Mouse (Mus musculus) olfactory bulb, adult 2 months (tissue): Measurements from ENCODE around the gene Iqgap2. TPM values are rescaled to one million over a fixed set of nuclear protein-coding genes. Genes with fewer than 3 reads are reported as not detected.

ENCODE experiments used
- H3K27ac ChIP-seq: fragments of 200-500 bp; 2 replicates; pipeline ENCODE4 v1.5.1; 2012; ENCODE audit warnings: low read depth, low read length; ENCODE audit not compliant: insufficient read depth
- H3K4me1 ChIP-seq: fragments of 200-500 bp; 2 replicates; pipeline ENCODE4 v1.6.1; 2012; ENCODE audit warnings: low read length; ENCODE audit not compliant: control insufficient read depth, insufficient read depth
- H3K4me3 ChIP-seq: fragments of 200-500 bp; 2 replicates; pipeline ENCODE4 v1.5.1; 2012; ENCODE audit warnings: mild to moderate bottlenecking, low read depth, low read length, moderate library complexity; ENCODE audit not compliant: insufficient read depth
- CTCF ChIP-seq: fragments of 200-500 bp; IDR thresholded peaks from 2 replicates; pipeline ENCODE4 v1.5.1; 2012; ENCODE audit warnings: low read depth, mild to moderate bottlenecking, low read length, moderate library complexity; ENCODE audit not compliant: insufficient read depth
- POLR2A ChIP-seq: fragments of 200-500 bp; IDR thresholded peaks from 2 replicates; pipeline ENCODE4 v1.6.1; 2012; ENCODE audit warnings: mild to moderate bottlenecking, low read depth, low read length, moderate library complexity; ENCODE audit not compliant: insufficient read depth
- WGBS: fragments of 180-500 bp; shearing (Covaris S2); methylation state at CpG from one replicate; pipeline ENCODE4 v1.1.7; 2018; 5-methylcytosine and 5-hydroxymethylcytosine counted together
- polyA plus RNA-seq: library from polyadenylated mRNA; stranded (reverse); fragments of >200 nt; gene quantifications from 2 replicates; pipeline ENCODE4 v1.2.4, GENCODE M21; 2012; ENCODE audit warnings: low replicate concordance; ENCODE audit not compliant: missing spikeins, insufficient read depth, insufficient read length

Gene Iqgap2
- polyA plus RNA-seq, 1 experiment, result not detected

GRCm38 (mm10) chr13:95592860-95593259 lies 298.9 kb downstream of the Iqgap2 start:
- Histone ChIP-seq H3K27ac (no peak overlapping the region), H3K4me1 (no peaks in the 10 kb centered on the region), H3K4me3 (no peak overlapping the region)
- no peak for TF ChIP-seq CTCF
- TF ChIP-seq POLR2A, result no peak
- WGBS, result 86% methylated on average over 10 of the region's 10 CpGs

GRCm38 (mm10) chr13:95591606-95592005 lies 300.1 kb downstream of the Iqgap2 start:
- Histone ChIP-seq H3K27ac (no peak overlapping the region), H3K4me3 (no peak overlapping the region), H3K4me1 (no peaks in the 10 kb centered on the region)
- WGBS, result 95% methylated on average over 3 of the region's 3 CpGs
- no peak for TF ChIP-seq POLR2A
- TF ChIP-seq CTCF, result no peak

DNA sequence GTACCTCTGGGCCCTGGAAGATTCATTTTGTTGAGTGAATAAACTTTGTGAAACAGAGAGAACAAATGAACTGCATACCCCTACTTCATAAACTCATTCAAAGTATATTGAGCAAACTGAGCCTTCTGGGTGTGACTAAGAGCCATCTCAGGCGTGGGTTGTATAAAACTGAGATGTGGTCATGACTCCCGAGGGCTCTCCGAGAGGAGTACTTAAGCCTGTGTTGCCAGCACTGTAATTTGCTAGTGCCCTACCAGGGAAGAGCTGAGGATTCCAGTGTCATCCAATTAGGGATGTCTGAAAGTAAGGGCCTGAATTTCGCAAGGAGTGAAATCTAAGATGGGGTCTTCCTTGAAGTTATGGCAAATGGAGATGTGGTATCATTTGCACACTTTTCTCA lies 304.1 kb downstream of the Iqgap2 start:
- no peak for TF ChIP-seq CTCF
- TF ChIP-seq POLR2A, result no peak
- no peak overlapping the region for H3K4me3 ChIP-seq
- WGBS, result 93% methylated on average over 4 of the region's 4 CpGs
- H3K4me1 ChIP-seq, result no peaks in the 10 kb centered on the region
- H3K27ac ChIP-seq, result no peak overlapping the region

GRCm38 (mm10) chr13:95584898-95585297 lies 306.8 kb downstream of the Iqgap2 start:
- no peaks in the 10 kb centered on the region for H3K4me1 ChIP-seq
- TF ChIP-seq CTCF (no peak), POLR2A (no peak)
- no peak overlapping the region for H3K4me3 ChIP-seq
- H3K27ac ChIP-seq, result no peak overlapping the region
- 87% methylated on average over 5 of the region's 5 CpGs for WGBS

- H3K4me3 ChIP-seq, result no peak overlapping the region
- no peaks in the 10 kb centered on the region for H3K4me1 ChIP-seq
- TF ChIP-seq POLR2A (no peak), CTCF (no peak)
- no peak overlapping the region for H3K27ac ChIP-seq
- 60% methylated on average over 19 of the region's 19 CpGs for WGBS
Measured at GRCm38 (mm10) chr13:95583237-95584189, 308.2 kb downstream of the Iqgap2 start.

DNA sequence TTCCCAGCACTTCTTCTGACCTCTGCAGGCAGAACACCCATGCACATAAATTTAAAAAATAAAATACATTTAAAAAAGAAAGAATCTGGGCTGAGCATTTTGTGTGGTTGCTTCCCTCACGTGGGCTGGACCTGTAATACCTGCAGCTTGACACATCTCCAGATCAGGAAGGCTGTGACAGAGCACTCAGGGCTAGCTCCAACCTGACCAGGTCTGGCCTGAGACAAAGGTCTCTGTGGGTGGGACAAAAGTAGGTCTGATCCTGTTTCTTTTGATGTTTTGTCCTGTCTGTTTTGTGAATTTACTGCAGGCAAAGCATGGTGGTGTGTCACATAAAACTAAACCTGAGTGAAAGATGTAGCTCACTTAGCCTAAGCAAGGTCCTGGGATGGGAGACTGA lies 309.9 kb downstream of the Iqgap2 start:
- TF ChIP-seq CTCF, result no peak
- no peak for TF ChIP-seq POLR2A
- no peaks in the 10 kb centered on the region for H3K4me1 ChIP-seq
- H3K4me3 ChIP-seq, result no peak overlapping the region
- no peak overlapping the region for H3K27ac ChIP-seq
- 74% methylated on average over 1 of the region's 1 CpGs for WGBS

DNA sequence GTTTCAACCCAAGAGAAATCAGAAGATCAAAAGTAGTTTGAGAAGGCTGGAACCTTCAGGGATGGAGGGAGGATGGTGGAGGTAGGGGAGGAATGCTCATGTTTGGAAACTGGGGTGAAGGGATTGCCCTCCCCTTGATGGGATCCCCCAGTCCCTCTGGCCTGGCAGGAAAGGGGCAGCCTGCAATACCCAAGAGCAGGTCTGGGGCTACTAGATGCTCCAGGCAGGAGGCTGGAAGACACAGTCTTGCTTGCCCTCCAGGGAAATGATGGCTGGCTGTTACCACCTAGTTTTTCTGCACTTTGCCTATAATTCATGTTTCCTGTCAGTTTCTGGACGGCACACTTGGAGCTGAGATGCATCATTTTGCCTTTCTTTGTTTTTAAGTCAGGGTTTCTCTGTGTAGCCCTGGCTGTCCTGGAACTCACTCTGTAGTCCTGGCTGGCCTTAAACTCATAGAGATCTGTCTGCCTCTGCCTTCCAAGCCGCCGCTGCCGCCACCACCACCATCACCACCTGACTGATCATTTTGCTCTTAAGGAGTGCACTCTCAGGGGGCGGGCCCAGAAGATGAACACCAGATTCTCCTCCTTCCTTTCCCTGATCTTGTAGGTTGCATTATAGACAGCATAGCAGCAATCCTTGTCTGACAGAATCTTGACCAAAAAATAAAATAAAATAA lies 313.6 kb downstream of the Iqgap2 start:
- 92% methylated on average over 5 of the region's 5 CpGs for WGBS
- H3K4me1 ChIP-seq, result no peaks in the 10 kb centered on the region
- TF ChIP-seq CTCF, result no peak
- no peak for TF ChIP-seq POLR2A

More for the DNA sequence above, 313.6 kb downstream of the Iqgap2 start:
- Histone ChIP-seq H3K4me3 (no peak overlapping the region), H3K27ac (no peak overlapping the region)

Other genes with a start within 250 kb of the Iqgap2 start
- not detected in 2 replicates for gene F2rl2, start 195.1 kb downstream of the Iqgap2 start, polyA plus RNA-seq
- not detected in 2 replicates for gene Gm20075, start 189.5 kb upstream of the Iqgap2 start, polyA plus RNA-seq
- not detected in 2 replicates for gene Gm17190, start 190.1 kb upstream of the Iqgap2 start, polyA plus RNA-seq
- gene Sv2c, start 240.7 kb upstream of the Iqgap2 start, polyA plus RNA-seq, result not detected in 2 replicates